Mouse (Mus musculus) midbrain, embryonic 16.5 days (tissue): Measurements from ENCODE around the gene Creb3l2. TPM values are rescaled to one million over a fixed set of nuclear protein-coding genes. Genes with fewer than 3 reads are reported as not detected.
A peak's percentile ranks its signal among the peaks of the same experiment; 100 is the strongest.
"Not testable (repeated sequence)": the region's sequence is repeated elsewhere in the genome, so short reads cannot be mapped to it uniquely, and the experiment has no call there.

Experiments used
- ATAC-seq: fragments of 200-750 bp; cut with Nextera tagmentation; 2 replicates; pipeline ENCODE4 v1.8.0; 2017; ENCODE audit warnings: moderate TSS enrichment
- H3K27ac ChIP-seq: fragments of 300-500 bp; sonication (generic); 2 replicates; pipeline ENCODE4 v1.5.1; 2014; ENCODE audit warnings: mild to moderate bottlenecking, low read length, mixed read lengths
- H3K27me3 ChIP-seq: fragments of 300-500 bp; sonication (generic); 2 replicates; pipeline ENCODE4 v1.6.1; 2014; ENCODE audit warnings: low read depth, low read length, mixed read lengths; ENCODE audit not compliant: control insufficient read depth, insufficient read depth
- H3K36me3 ChIP-seq: fragments of 300-500 bp; sonication (generic); 2 replicates; pipeline ENCODE4 v1.6.1; 2014; ENCODE audit warnings: mild to moderate bottlenecking, low read length, moderate library complexity, mixed read lengths; ENCODE audit not compliant: control insufficient read depth, insufficient read depth
- H3K4me1 ChIP-seq: fragments of 300-500 bp; sonication (generic); 2 replicates; pipeline ENCODE4 v1.6.1; 2014; ENCODE audit warnings: mild to moderate bottlenecking, low read length, mixed read lengths; ENCODE audit not compliant: control insufficient read depth, insufficient read depth
- H3K4me2 ChIP-seq: fragments of 300-500 bp; sonication (generic); 2 replicates; pipeline ENCODE4 v1.6.1; 2014; ENCODE audit warnings: mild to moderate bottlenecking, low read length, mixed read lengths
- H3K4me3 ChIP-seq: fragments of 300-500 bp; sonication (generic); 2 replicates; pipeline ENCODE4 v1.5.1; 2014; ENCODE audit warnings: low read depth, mild to moderate bottlenecking, low read length, moderate library complexity, mixed read lengths
- H3K9ac ChIP-seq: fragments of 300-500 bp; sonication (generic); 2 replicates; pipeline ENCODE4 v1.6.1; 2014; ENCODE audit warnings: low read depth, low read length, mixed read lengths
- H3K9me3 ChIP-seq: fragments of 300-500 bp; sonication (generic); replicated peaks from 2 replicates; pipeline ENCODE4 v1.6.1; 2014; ENCODE audit warnings: mild to moderate bottlenecking, low read length, mixed read lengths; ENCODE audit not compliant: control insufficient read depth, poor library complexity, severe bottlenecking
- WGBS: fragments of 180-500 bp; shearing (Covaris S2); extraction: QIAGEN DNeasy Blood & Tissue Kit; methylation state at CpG from one replicate; pipeline ENCODE4 v1.1.7; 2014; 5-methylcytosine and 5-hydroxymethylcytosine counted together
- polyA plus RNA-seq: library from polyadenylated mRNA; unstranded; fragments of >200 nt; fragmentation: Nextera tagmentation; extraction: Ambion mirVana; gene quantifications from 2 replicates; pipeline ENCODE4 v1.2.1, GENCODE M21; 2015

Creb3l2 gene
- polyA plus RNA-seq, 1 experiment from 2014 or later, result 2.3 TPM

DNA sequence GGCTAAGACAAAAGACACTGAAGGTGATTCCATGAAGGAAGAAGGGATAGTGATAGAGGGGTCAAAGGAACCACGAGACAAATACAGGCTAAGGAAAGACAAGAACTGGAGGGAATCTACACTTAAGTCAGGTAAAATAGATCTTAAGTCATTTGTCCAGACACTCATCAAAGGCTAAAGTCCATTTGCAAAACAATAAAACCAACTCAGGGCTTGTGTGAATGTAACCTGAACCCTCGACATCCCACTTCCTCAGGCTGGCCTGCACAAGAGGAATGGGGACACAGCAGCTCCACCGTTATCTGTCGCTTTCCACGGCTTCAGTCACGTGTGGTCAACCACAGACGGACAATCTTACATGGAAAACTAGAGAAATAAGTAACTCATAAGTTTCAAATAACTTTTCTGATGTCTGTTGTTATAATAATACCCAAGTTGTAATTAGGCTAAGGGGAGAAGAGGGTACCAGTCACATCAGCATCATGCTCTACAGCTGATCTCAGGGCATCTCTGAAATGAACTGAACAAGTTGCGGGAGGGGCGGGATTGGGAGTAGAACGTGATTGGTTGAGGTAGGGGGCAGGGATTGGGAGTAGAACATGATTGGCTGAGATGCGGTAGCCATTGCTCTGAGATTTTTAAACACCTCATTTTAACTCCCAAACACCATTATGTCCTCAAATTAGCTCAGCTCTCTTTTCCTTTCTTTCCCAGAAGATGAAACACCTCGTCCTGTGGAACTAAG is 63.9 kb downstream of the Creb3l2 start:
- Histone ChIP-seq H3K4me3 (no peak overlapping the region), H3K9me3 (no peaks in the 10 kb centered on the region), H3K27ac (no peak overlapping the region), H3K9ac (no peak overlapping the region), H3K4me1 (no peaks in the 10 kb centered on the region), H3K27me3 (no peaks in the 10 kb centered on the region), H3K4me2 (no peak overlapping the region), H3K36me3 (no peaks in the 10 kb centered on the region)
- ATAC-seq, result no peak
- WGBS, result 86% methylated on average over 12 of the region's 12 CpGs

DNA sequence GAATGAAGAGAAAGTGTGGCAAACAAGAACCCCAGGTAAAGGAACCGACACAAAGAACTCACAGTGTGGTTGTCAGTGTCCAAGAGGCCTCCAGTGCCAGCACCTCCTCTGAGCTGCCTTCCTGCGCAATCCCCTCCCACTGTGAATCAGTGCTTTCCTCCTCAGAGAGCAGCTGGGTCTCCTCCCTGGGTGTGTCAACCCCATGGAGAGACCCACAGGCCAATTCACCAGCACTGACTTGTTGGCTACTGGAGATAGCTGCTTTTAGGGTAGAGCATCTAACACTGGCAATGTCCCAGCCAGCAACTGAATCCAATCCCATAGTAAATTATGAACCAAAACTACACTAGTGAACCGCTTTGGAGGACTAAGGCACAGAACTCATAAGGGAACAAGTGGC is 64.6 kb downstream of the Creb3l2 start:
- 88% methylated on average over 3 of the region's 3 CpGs for WGBS
- not testable (repeated sequence) for H3K27ac ChIP-seq, H3K36me3 ChIP-seq, H3K4me2 ChIP-seq, ATAC-seq, H3K4me3 ChIP-seq, H3K9me3 ChIP-seq, H3K4me1 ChIP-seq, H3K27me3 ChIP-seq, H3K9ac ChIP-seq

DNA sequence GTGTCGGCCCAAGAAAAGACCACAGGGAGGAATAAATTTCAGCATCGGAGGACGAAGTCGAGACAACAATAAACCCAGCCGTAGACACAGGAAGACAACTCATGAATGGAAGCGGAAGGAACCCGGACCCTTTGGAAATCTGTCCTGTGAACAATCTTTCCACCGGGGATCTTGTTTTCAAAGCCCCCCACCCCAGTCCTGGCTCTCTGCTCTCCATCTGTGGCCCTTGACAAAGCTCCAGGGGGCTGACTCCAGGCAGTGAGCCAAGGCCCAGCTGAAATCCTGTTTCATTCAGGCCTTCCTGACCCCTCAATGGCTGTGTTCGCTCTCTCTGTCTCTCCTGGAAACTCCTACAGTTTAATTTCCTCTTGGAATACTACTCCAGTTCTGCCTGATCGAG is 66.5 kb downstream of the Creb3l2 start:
- H3K9ac ChIP-seq, result no peak overlapping the region
- WGBS, result 41% methylated on average over 10 of the region's 10 CpGs
- H3K27ac ChIP-seq, result no peak overlapping the region
- H3K4me1 ChIP-seq, result no peaks in the 10 kb centered on the region
- H3K4me3 ChIP-seq, result no peak overlapping the region
- no peak overlapping the region for H3K4me2 ChIP-seq
- H3K27me3 ChIP-seq, result no peaks in the 10 kb centered on the region
- peak; percentile 45; the same call in 1 of the 2 replicates for ATAC-seq
- H3K36me3 ChIP-seq, result no peaks in the 10 kb centered on the region
- H3K9me3 ChIP-seq, result no peaks in the 10 kb centered on the region

DNA sequence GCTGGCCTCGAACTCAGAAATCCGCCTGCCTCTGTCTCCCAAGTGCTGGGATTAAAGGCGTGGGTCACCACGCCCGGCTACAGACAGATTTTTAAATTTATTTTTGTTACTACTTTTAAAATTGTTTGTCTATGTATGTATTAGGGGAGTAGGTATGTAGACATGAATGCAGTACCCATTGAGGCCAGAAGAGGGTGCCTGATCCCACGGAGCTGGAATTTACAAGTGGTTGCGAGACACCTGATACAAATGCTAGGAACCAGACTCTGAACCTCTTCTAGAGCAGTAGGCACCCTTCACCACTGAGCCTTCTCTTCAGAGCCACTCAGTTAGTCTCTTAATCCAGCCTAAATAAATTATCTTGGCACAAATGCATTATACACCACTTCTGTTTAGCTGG is 70.6 kb downstream of the Creb3l2 start:
- Histone ChIP-seq H3K4me2 (no peak overlapping the region), H3K36me3 (no peaks in the 10 kb centered on the region), H3K4me1 (no peaks in the 10 kb centered on the region), H3K27ac (no peak overlapping the region), H3K27me3 (no peaks in the 10 kb centered on the region), H3K4me3 (no peak overlapping the region), H3K9ac (no peak overlapping the region), H3K9me3 (no peaks in the 10 kb centered on the region)
- 83% methylated on average over 7 of the region's 7 CpGs for WGBS
- ATAC-seq, result no peak

DNA sequence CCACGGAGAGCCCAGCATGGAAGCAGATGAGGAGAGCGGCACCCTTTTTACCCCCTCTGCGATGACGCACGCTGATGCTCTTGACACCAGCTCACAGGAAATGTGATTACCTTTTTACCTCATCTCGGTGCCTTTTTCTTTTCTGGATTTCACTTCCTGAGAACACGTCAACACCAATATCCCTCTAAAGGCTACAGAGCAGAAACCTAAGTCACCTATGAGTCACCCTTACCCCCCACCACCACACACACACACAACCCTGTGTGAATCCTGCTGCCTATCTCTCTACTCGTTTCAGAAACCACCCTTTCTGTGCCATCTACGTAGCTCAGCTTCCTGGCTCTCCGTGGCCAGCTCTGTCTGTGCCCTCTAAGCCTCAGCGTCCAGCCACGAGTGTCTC is 71.4 kb downstream of the Creb3l2 start:
- Histone ChIP-seq H3K27ac (no peak overlapping the region), H3K9ac (no peak overlapping the region), H3K4me3 (no peak overlapping the region), H3K36me3 (no peaks in the 10 kb centered on the region), H3K4me2 (no peak overlapping the region), H3K9me3 (no peaks in the 10 kb centered on the region), H3K4me1 (no peaks in the 10 kb centered on the region), H3K27me3 (no peaks in the 10 kb centered on the region)
- no peak for ATAC-seq
- 89% methylated on average over 12 of the region's 12 CpGs for WGBS

DNA sequence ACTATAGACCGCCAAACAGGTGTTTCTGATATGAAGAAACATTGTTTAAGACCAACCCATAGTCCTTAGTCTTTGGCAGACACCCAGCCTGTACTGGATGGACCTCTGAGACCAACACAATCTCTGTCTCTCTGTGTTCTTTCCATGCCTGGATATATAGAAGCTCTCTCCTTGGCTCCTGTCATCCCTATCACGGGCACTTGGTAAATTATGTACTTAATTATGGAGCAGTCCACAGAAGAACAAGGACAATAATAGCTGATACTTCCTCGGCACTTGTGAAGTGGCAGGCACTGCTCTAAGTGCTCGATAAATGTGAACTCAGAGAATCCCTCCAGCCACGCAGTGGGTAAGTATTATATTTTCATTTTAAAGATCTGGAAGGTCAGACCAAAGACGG is 72.2 kb downstream of the Creb3l2 start:
- H3K9ac ChIP-seq, result no peak overlapping the region
- H3K4me3 ChIP-seq, result no peak overlapping the region
- H3K27me3 ChIP-seq, result no peaks in the 10 kb centered on the region
- no peaks in the 10 kb centered on the region for H3K36me3 ChIP-seq
- no peak overlapping the region for H3K4me2 ChIP-seq
- WGBS, result 87% methylated on average over 6 of the region's 6 CpGs
- no peak for ATAC-seq
- no peak overlapping the region for H3K27ac ChIP-seq
- H3K4me1 ChIP-seq, result no peaks in the 10 kb centered on the region
- H3K9me3 ChIP-seq, result no peaks in the 10 kb centered on the region

DNA sequence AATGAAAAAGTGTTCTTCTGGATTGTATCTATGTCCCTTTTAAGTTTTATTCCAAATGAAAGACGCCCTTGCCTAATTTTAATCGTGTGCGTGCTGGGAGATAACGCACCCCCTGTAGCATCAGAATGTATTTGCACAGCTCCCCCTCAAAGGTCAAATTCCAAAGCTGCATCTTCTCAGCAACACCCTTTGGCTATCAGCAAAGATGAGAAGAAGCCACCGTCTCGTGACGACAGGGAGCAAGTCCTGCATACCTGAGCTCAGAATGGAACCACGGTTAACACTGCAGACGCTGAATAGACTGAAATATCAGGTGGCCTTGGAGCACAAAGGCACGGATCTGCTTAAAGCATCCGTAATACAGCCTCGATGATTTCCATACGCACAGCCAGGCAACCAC is 73.7 kb downstream of the Creb3l2 start:
- Histone ChIP-seq H3K4me3 (no peak overlapping the region), H3K4me1 (no peaks in the 10 kb centered on the region), H3K4me2 (no peak overlapping the region), H3K27ac (no peak overlapping the region), H3K36me3 (no peaks in the 10 kb centered on the region), H3K27me3 (no peaks in the 10 kb centered on the region), H3K9ac (no peak overlapping the region), H3K9me3 (no peaks in the 10 kb centered on the region)
- ATAC-seq, result no peak
- 84% methylated on average over 13 of the region's 13 CpGs for WGBS

DNA sequence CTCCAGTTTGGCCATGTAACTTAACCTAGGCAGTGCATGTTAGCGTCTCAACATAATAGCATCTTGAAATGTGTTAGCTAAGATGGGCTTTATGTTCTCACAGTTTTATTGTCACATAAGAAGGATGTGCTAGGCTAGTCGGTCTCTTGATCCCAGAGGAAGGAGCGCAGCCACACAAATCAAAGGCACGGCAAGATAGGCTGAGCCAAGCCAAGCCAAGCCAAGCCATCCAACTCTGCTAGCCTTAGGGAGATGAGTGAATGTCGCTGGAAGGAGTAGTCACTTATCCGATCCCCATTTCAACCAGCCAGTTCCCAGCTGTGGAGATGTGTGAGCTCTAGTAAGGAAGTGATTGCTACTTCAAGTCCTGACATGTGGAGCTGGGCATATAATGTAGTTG is 75.0 kb downstream of the Creb3l2 start:
- no peak overlapping the region for H3K9ac ChIP-seq
- H3K4me3 ChIP-seq, result no peak overlapping the region
- no peaks in the 10 kb centered on the region for H3K9me3 ChIP-seq
- H3K4me2 ChIP-seq, result no peak overlapping the region
- H3K4me1 ChIP-seq, result no peaks in the 10 kb centered on the region
- no peak for ATAC-seq
- H3K36me3 ChIP-seq, result no peaks in the 10 kb centered on the region
- 95% methylated on average over 6 of the region's 6 CpGs for WGBS
- no peak overlapping the region for H3K27ac ChIP-seq
- H3K27me3 ChIP-seq, result no peaks in the 10 kb centered on the region

DNA sequence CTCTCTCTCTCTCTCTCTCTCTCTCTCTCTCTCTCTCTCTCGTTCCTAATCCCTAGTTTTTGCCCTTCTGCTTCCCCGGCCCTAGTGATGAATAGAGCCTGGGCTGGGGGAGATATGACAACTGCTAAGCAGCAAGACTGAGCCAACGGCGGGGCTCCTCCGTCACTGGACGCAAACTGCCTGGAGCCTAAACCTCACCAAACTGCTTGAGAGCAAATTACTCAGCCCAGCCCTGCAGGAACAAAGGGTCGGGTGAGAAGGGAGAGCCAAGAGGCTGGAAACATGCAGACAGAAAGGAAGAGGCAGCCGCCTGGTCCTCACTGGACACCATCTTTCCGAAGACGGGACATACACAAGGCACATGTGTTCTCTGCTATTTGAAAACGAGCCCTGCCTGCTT is 76.8 kb downstream of the Creb3l2 start:
- H3K4me3 ChIP-seq, result no peak overlapping the region
- 44% methylated on average over 10 of the region's 11 CpGs for WGBS
- H3K27me3 ChIP-seq, result no peaks in the 10 kb centered on the region
- H3K9me3 ChIP-seq, result no peaks in the 10 kb centered on the region
- no peak overlapping the region for H3K27ac ChIP-seq
- peaks cover 8% of the 10 kb centered on the region; the same call in 1 of the 2 replicates for H3K4me1 ChIP-seq
- no peaks in the 10 kb centered on the region for H3K36me3 ChIP-seq
- H3K9ac ChIP-seq, result no peak overlapping the region
- no peak overlapping the region for H3K4me2 ChIP-seq
- no peak for ATAC-seq
